Mouse (Mus musculus): ENCODE data around the gene Fbxl20.

DNA sequence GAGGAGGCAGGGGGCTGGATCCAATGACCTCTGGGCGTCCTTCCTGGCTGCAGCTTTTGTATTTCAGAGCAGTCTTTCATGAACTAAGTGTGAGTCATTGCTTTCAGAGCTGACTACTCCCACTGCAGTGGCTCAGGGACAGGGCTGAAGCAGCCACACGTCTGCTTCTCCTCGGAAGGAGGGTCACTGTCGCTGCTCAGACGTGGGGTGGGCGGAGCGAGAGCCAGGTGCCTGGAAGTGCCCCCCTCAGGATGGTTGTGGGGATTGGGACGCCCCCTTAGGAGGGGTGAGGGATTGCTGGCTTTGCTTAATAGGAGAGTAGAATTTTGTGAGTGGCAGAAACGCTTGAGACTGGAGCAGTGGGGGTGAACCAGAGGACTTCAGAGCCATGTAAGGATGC lies 92.7 kb downstream of the Fbxl20 start:
- TF ChIP-seq GATA1 (IDR thresholded peaks at IDR 0.05; ENCODE audit: low read length): no peak
- TF ChIP-seq TAL1 (IDR thresholded peaks at IDR 0.05; ENCODE audit: low read length): no peak

Data from erythroblast, embryonic 14.5 days (primary cell).